Mouse (Mus musculus): ENCODE data around the gene Rnd3.
A peak's percentile ranks its signal among the peaks of the same experiment; 100 is the strongest.

Gene Rnd3

GRCm38 (mm10) chr2:51148975-51149374 is at the start of gene Rnd3:
TSS of gene Rnd3 (minus strand) at chr2:51149111.
- DNase-seq (ENCODE audit: low read depth, low spot score), result peak; percentile 88

- no peak for DNase-seq (ENCODE audit: low read depth, low spot score)
These were observed 43.4 kb upstream of the Rnd3 start for GRCm38 (mm10) chr2:51192319-51192718.

GRCm38 (mm10) chr2:51185762-51186161 is 36.9 kb upstream of the Rnd3 start:
- DNase-seq (ENCODE audit: low read depth, low spot score), result no peak

- no peak for DNase-seq (ENCODE audit: low read depth, low spot score)
These were observed 34.1 kb upstream of the Rnd3 start for GRCm38 (mm10) chr2:51182990-51183389.

- DNase-seq (ENCODE audit: low read depth, low spot score), result no peak
These were observed 32.5 kb upstream of the Rnd3 start for GRCm38 (mm10) chr2:51181376-51181775.

GRCm38 (mm10) chr2:51179096-51179495 is 30.2 kb upstream of the Rnd3 start:
- no peak for DNase-seq (ENCODE audit: low read depth, low spot score)

GRCm38 (mm10) chr2:51177615-51178014 is 28.7 kb upstream of the Rnd3 start:
- no peak for DNase-seq (ENCODE audit: low read depth, low spot score)

- DNase-seq (ENCODE audit: low read depth, low spot score), result no peak
These were observed 26.4 kb upstream of the Rnd3 start for GRCm38 (mm10) chr2:51175276-51175675.

GRCm38 (mm10) chr2:51161110-51161509 is 12.2 kb upstream of the Rnd3 start:
- no peak for DNase-seq (ENCODE audit: low read depth, low spot score)

GRCm38 (mm10) chr2:51148454-51148853 is 457 bp downstream of the Rnd3 start:
- DNase-seq (ENCODE audit: low read depth, low spot score), result no peak

GRCm38 (mm10) chr2:51148065-51148407 is 875 bp downstream of the Rnd3 start:
- DNase-seq (ENCODE audit: low read depth, low spot score), result no peak

- DNase-seq (ENCODE audit: low read depth, low spot score), result no peak
These were observed 1.4 kb downstream of the Rnd3 start for GRCm38 (mm10) chr2:51147318-51148064.

GRCm38 (mm10) chr2:51146871-51147317 is 2.0 kb downstream of the Rnd3 start:
- DNase-seq (ENCODE audit: low read depth, low spot score), result no peak

- no peak for DNase-seq (ENCODE audit: low read depth, low spot score)
These were observed 3.0 kb downstream of the Rnd3 start for GRCm38 (mm10) chr2:51145838-51146470.

- no peak for DNase-seq (ENCODE audit: low read depth, low spot score)
These were observed 4.4 kb downstream of the Rnd3 start for GRCm38 (mm10) chr2:51144380-51145120.

- DNase-seq (ENCODE audit: low read depth, low spot score), result no peak
These were observed 6.5 kb downstream of the Rnd3 start for GRCm38 (mm10) chr2:51142422-51142821.

GRCm38 (mm10) chr2:51141345-51141744 is 7.6 kb downstream of the Rnd3 start:
- no peak for DNase-seq (ENCODE audit: low read depth, low spot score)

GRCm38 (mm10) chr2:51140486-51140885 is 8.4 kb downstream of the Rnd3 start:
- DNase-seq (ENCODE audit: low read depth, low spot score), result no peak

- DNase-seq (ENCODE audit: low read depth, low spot score), result no peak
These were observed 8.9 kb downstream of the Rnd3 start for GRCm38 (mm10) chr2:51139912-51140446.

- DNase-seq (ENCODE audit: low read depth, low spot score), result no peak
These were observed 9.5 kb downstream of the Rnd3 start for GRCm38 (mm10) chr2:51139218-51139911.

- DNase-seq (ENCODE audit: low read depth, low spot score), result no peak
These were observed 11.2 kb downstream of the Rnd3 start for GRCm38 (mm10) chr2:51137726-51138125.

GRCm38 (mm10) chr2:51132181-51132580 is 16.7 kb downstream of the Rnd3 start:
- no peak for DNase-seq (ENCODE audit: low read depth, low spot score)

Data from WW6 (cell line).